Mouse (Mus musculus) neural tube, embryonic 14.5 days (tissue): Measurements from ENCODE around the gene Tnfaip6. TPM values are rescaled to one million over a fixed set of nuclear protein-coding genes. Genes with fewer than 3 reads are reported as not detected.

Experiments used
- ATAC-seq: fragments of 200-750 bp; cut with Nextera tagmentation; 2 replicates; pipeline ENCODE4 v1.8.0; 2017; ENCODE audit warnings: low read depth, mild to moderate bottlenecking, moderate TSS enrichment, moderate library complexity
- H3K27ac ChIP-seq: fragments of 300-500 bp; sonication (generic); 2 replicates; pipeline ENCODE4 v1.5.1; 2014; ENCODE audit warnings: low read depth, mild to moderate bottlenecking, control low read depth, low read length, moderate library complexity, mixed read lengths
- H3K27me3 ChIP-seq: fragments of 300-500 bp; sonication (generic); 2 replicates; pipeline ENCODE4 v1.6.1; 2014; ENCODE audit warnings: low read length; ENCODE audit not compliant: control insufficient read depth, insufficient read depth
- H3K36me3 ChIP-seq: fragments of 300-500 bp; sonication (generic); 2 replicates; pipeline ENCODE4 v1.6.1; 2014; ENCODE audit warnings: low read length, mixed read lengths; ENCODE audit not compliant: control insufficient read depth, insufficient read depth
- H3K4me1 ChIP-seq: fragments of 300-500 bp; sonication (generic); 2 replicates; pipeline ENCODE4 v1.6.1; 2014; ENCODE audit warnings: low read length; ENCODE audit not compliant: control insufficient read depth, insufficient read depth
- H3K4me2 ChIP-seq: fragments of 300-500 bp; sonication (generic); 2 replicates; pipeline ENCODE4 v1.6.1; 2014; ENCODE audit warnings: mild to moderate bottlenecking, low read depth, low read length, control low read depth
- H3K4me3 ChIP-seq: fragments of 300-500 bp; sonication (generic); 2 replicates; pipeline ENCODE4 v1.5.1; 2014; ENCODE audit warnings: low read depth, low read length, control low read depth, mixed read lengths
- H3K9ac ChIP-seq: fragments of 300-500 bp; sonication (generic); replicated peaks from 2 replicates; pipeline ENCODE4 v1.6.1; 2014; ENCODE audit warnings: low read depth, mild to moderate bottlenecking, control low read depth, low read length, mixed read lengths
- H3K9me3 ChIP-seq: fragments of 300-500 bp; sonication (generic); 2 replicates; pipeline ENCODE4 v1.6.1; 2016; ENCODE audit warnings: low read length; ENCODE audit not compliant: control insufficient read depth
- WGBS: fragments of 180-500 bp; shearing (Covaris S2); extraction: QIAGEN DNeasy Blood & Tissue Kit; methylation state at CpG from one replicate; pipeline ENCODE4 v1.1.7; 2014; 5-methylcytosine and 5-hydroxymethylcytosine counted together
- polyA plus RNA-seq: library from polyadenylated mRNA; unstranded; fragments of >200 nt; fragmentation: Nextera tagmentation; extraction: Ambion mirVana; gene quantifications from 2 replicates; pipeline ENCODE4 v1.2.1, GENCODE M21; 2014

The Tnfaip6 gene
- polyA plus RNA-seq, 1 experiment from 2014 or later: 3.6 TPM

DNA sequence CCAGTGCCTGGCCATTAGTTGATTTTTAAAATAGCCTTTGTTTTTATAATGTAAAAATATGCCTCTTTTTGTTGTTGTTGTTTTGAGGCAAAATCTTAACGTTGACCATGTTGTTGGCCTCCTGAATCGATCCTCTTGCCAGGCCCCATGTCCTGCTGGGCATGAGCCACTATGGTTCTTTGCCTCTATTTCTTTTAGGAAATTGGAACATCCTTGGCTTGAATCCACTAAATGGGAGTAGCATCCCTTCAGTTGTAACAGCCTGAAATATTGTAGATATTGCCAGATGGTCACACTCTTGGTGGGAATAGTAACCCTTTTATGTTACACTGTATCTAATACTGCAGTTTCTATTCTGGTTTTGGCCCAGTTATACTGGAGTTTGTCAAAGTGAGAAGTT, 46.8 kb downstream of the Tnfaip6 start:
- Histone ChIP-seq H3K27me3 (no peaks in the 10 kb centered on the region), H3K27ac (no peak overlapping the region), H3K4me1 (no peaks in the 10 kb centered on the region), H3K36me3 (peaks cover 23% of the 10 kb centered on the region; the same call in 1 of the 2 replicates), H3K4me2 (no peak overlapping the region), H3K9me3 (no peaks in the 10 kb centered on the region), H3K4me3 (no peak overlapping the region), H3K9ac (no peak overlapping the region)
- no peak for ATAC-seq
- 93% methylated on average over 2 of the region's 2 CpGs for WGBS

Other genes starting within 250 kb of the Tnfaip6 start
- 4.8 and 5.8 TPM in 2 replicates for gene Rbm43, start 102.8 kb upstream of the Tnfaip6 start, polyA plus RNA-seq
- 2.7 and 3.9 TPM in 2 replicates for gene Nmi, start 64.5 kb upstream of the Tnfaip6 start, polyA plus RNA-seq
- gene Rif1, start 34.8 kb downstream of the Tnfaip6 start, polyA plus RNA-seq: 29.6 and 30.3 TPM in 2 replicates